Mouse (Mus musculus) cerebellum, adult 2 months (tissue): ENCODE results near the gene Creb3l2.

Experiments
- CTCF ChIP-seq: fragments of 200-500 bp; IDR thresholded peaks from 2 replicates; pipeline ENCODE4 v1.5.1; 2011; ENCODE audit warnings: low read depth, mild to moderate bottlenecking, control low read depth, low read length, moderate library complexity, borderline replicate concordance; ENCODE audit not compliant: insufficient read depth
- POLR2A ChIP-seq: fragments of 200-500 bp; IDR thresholded peaks from 2 replicates; pipeline ENCODE4 v1.6.1; 2011; ENCODE audit warnings: low read length, control low read depth, borderline replicate concordance; ENCODE audit not compliant: insufficient read depth

GRCm38 (mm10) chr6:37300492-37300891 lies 141.5 kb downstream of the Creb3l2 start:
- no peak for TF ChIP-seq POLR2A
- TF ChIP-seq CTCF, result no peak
